Mouse (Mus musculus): ENCODE measurements at regions not wholly inside any gene's neighbourhood (a gene's known extent, or its start where the extent isn't known, plus 50 kb on each side); places are given as distances from the start of the nearest gene placed in this dataset.

- H3K4me1 ChIP-seq (ENCODE audit: control insufficient read depth in 2 of 2, insufficient read depth in 2 of 2, low read length in 2 of 2, poor library complexity in 1 of 2), result no peaks in the 10 kb centered on the region
- no peak overlapping the region for H3K9ac ChIP-seq (ENCODE audit: insufficient read depth, low read depth, low read length, poor library complexity, severe bottlenecking)
- no peak for DNase-seq (ENCODE audit: low read depth, low spot score)
- no peaks in the 10 kb centered on the region for H3K9me3 ChIP-seq (ENCODE audit: control insufficient read depth, insufficient read depth, low read depth, low read length)
- no peak overlapping the region for H3K4me3 ChIP-seq (ENCODE audit: insufficient read depth in 1 of 2, low read depth in 1 of 2, low read length in 2 of 2, poor library complexity in 1 of 2, severe bottlenecking in 1 of 2)
- TF ChIP-seq ZC3H11A (IDR thresholded peaks at IDR 0.05; ENCODE audit: borderline replicate concordance, low read depth, low read length) (no peak), ZNF384 (IDR thresholded peaks at IDR 0.05; ENCODE audit: low read depth, low read length) (no peak), CHD2 (IDR thresholded peaks at IDR 0.05; ENCODE audit: low read depth, low read length) (no peak), HCFC1 (IDR thresholded peaks at IDR 0.05; ENCODE audit: borderline replicate concordance, insufficient read depth, low read length) (no peak), MAFK (IDR thresholded peaks at IDR 0.05; ENCODE audit: insufficient read depth, low read depth, low read length) (no peak)
- H3K36me3 ChIP-seq (ENCODE audit: control insufficient read depth, insufficient read depth, low read length, poor library complexity, severe bottlenecking), result no peaks in the 10 kb centered on the region
- H3K27ac ChIP-seq (ENCODE audit: insufficient read depth, low read depth, low read length, poor library complexity, severe bottlenecking), result no peak overlapping the region
- in situ Hi-C loops (cut with MboI; ENCODE audit: low sequenced_read_pairs in 2 of 2, unreplicated experiment in 2 of 2), result no loop called here
These were observed 66.6 kb upstream of the Slc35f3 start for GRCm38 (mm10) chr8:126231801-126232200.

- H3K9ac ChIP-seq (ENCODE audit: insufficient read depth, low read depth, low read length, poor library complexity, severe bottlenecking), result no peak overlapping the region
- no peaks in the 10 kb centered on the region for H3K9me3 ChIP-seq (ENCODE audit: control insufficient read depth, insufficient read depth, low read depth, low read length)
- no peak overlapping the region for H3K4me3 ChIP-seq (ENCODE audit: insufficient read depth in 1 of 2, low read depth in 1 of 2, low read length in 2 of 2, poor library complexity in 1 of 2, severe bottlenecking in 1 of 2)
- no peaks in the 10 kb centered on the region for H3K4me1 ChIP-seq (ENCODE audit: control insufficient read depth in 2 of 2, insufficient read depth in 2 of 2, low read length in 2 of 2, poor library complexity in 1 of 2)
- no peak for DNase-seq (ENCODE audit: low read depth, low spot score)
- H3K36me3 ChIP-seq (ENCODE audit: control insufficient read depth, insufficient read depth, low read length, poor library complexity, severe bottlenecking), result no peaks in the 10 kb centered on the region
- in situ Hi-C loops (cut with MboI; ENCODE audit: low sequenced_read_pairs in 2 of 2, unreplicated experiment in 2 of 2), result no loop called here
- no peak for TF ChIP-seq ZC3H11A (IDR thresholded peaks at IDR 0.05; ENCODE audit: borderline replicate concordance, low read depth, low read length)
- TF ChIP-seq ZNF384 (IDR thresholded peaks at IDR 0.05; ENCODE audit: low read depth, low read length), result no peak
- no peak for TF ChIP-seq CHD2 (IDR thresholded peaks at IDR 0.05; ENCODE audit: low read depth, low read length)
- TF ChIP-seq MAFK (IDR thresholded peaks at IDR 0.05; ENCODE audit: insufficient read depth, low read depth, low read length), result no peak
- TF ChIP-seq HCFC1 (IDR thresholded peaks at IDR 0.05; ENCODE audit: borderline replicate concordance, insufficient read depth, low read length), result no peak
- no peak overlapping the region for H3K27ac ChIP-seq (ENCODE audit: insufficient read depth, low read depth, low read length, poor library complexity, severe bottlenecking)
These were observed 65.8 kb upstream of the Slc35f3 start for GRCm38 (mm10) chr8:126232521-126232920.

- Histone ChIP-seq H3K27ac (ENCODE audit: insufficient read depth, low read depth, low read length, poor library complexity, severe bottlenecking) (no peak overlapping the region), H3K9ac (ENCODE audit: insufficient read depth, low read depth, low read length, poor library complexity, severe bottlenecking) (no peak overlapping the region), H3K9me3 (ENCODE audit: control insufficient read depth, insufficient read depth, low read depth, low read length) (no peaks in the 10 kb centered on the region), H3K36me3 (ENCODE audit: control insufficient read depth, insufficient read depth, low read length, poor library complexity, severe bottlenecking) (no peaks in the 10 kb centered on the region), H3K4me3 (ENCODE audit: insufficient read depth in 1 of 2, low read depth in 1 of 2, low read length in 2 of 2, poor library complexity in 1 of 2, severe bottlenecking in 1 of 2) (no peak overlapping the region), H3K4me1 (ENCODE audit: control insufficient read depth in 2 of 2, insufficient read depth in 2 of 2, low read length in 2 of 2, poor library complexity in 1 of 2) (no peaks in the 10 kb centered on the region)
- DNase-seq (ENCODE audit: low read depth, low spot score), result no peak
- TF ChIP-seq MAFK (IDR thresholded peaks at IDR 0.05; ENCODE audit: insufficient read depth, low read depth, low read length) (no peak), ZNF384 (IDR thresholded peaks at IDR 0.05; ENCODE audit: low read depth, low read length) (no peak), HCFC1 (IDR thresholded peaks at IDR 0.05; ENCODE audit: borderline replicate concordance, insufficient read depth, low read length) (no peak), ZC3H11A (IDR thresholded peaks at IDR 0.05; ENCODE audit: borderline replicate concordance, low read depth, low read length) (no peak), CHD2 (IDR thresholded peaks at IDR 0.05; ENCODE audit: low read depth, low read length) (no peak)
- in situ Hi-C loops (cut with MboI; ENCODE audit: low sequenced_read_pairs in 2 of 2, unreplicated experiment in 2 of 2), result no loop called here
These were observed 58.7 kb upstream of the Slc35f3 start for GRCm38 (mm10) chr8:126239684-126240083.

- Histone ChIP-seq H3K4me3 (ENCODE audit: insufficient read depth in 1 of 2, low read depth in 1 of 2, low read length in 2 of 2, poor library complexity in 1 of 2, severe bottlenecking in 1 of 2) (no peak overlapping the region), H3K9ac (ENCODE audit: insufficient read depth, low read depth, low read length, poor library complexity, severe bottlenecking) (no peak overlapping the region), H3K36me3 (ENCODE audit: control insufficient read depth, insufficient read depth, low read length, poor library complexity, severe bottlenecking) (no peaks in the 10 kb centered on the region), H3K4me1 (ENCODE audit: control insufficient read depth in 2 of 2, insufficient read depth in 2 of 2, low read length in 2 of 2, poor library complexity in 1 of 2) (no peaks in the 10 kb centered on the region), H3K27ac (ENCODE audit: insufficient read depth, low read depth, low read length, poor library complexity, severe bottlenecking) (no peak overlapping the region), H3K9me3 (ENCODE audit: control insufficient read depth, insufficient read depth, low read depth, low read length) (no peaks in the 10 kb centered on the region)
- TF ChIP-seq CHD2 (IDR thresholded peaks at IDR 0.05; ENCODE audit: low read depth, low read length) (no peak), MAFK (IDR thresholded peaks at IDR 0.05; ENCODE audit: insufficient read depth, low read depth, low read length) (no peak), ZC3H11A (IDR thresholded peaks at IDR 0.05; ENCODE audit: borderline replicate concordance, low read depth, low read length) (no peak), HCFC1 (IDR thresholded peaks at IDR 0.05; ENCODE audit: borderline replicate concordance, insufficient read depth, low read length) (no peak), ZNF384 (IDR thresholded peaks at IDR 0.05; ENCODE audit: low read depth, low read length) (no peak)
- no peak for DNase-seq (ENCODE audit: low read depth, low spot score)
- in situ Hi-C loops (cut with MboI; ENCODE audit: low sequenced_read_pairs in 2 of 2, unreplicated experiment in 2 of 2), result no loop called here
These were observed 54.0 kb upstream of the Slc35f3 start for GRCm38 (mm10) chr8:126244321-126244720.
